ENCODE assay signal across 7 mouse cellular contexts in genomic region chr10:81137252-81138130, GRCm38 (mm10). TPM values are rescaled to one million over a fixed set of nuclear protein-coding genes. Genes with fewer than 3 reads are reported as not detected.
A peak's percentile ranks its signal among the peaks of the same experiment; 100 is the strongest.
DNase-seq lines count a peak whose midpoint lies in the region; ATAC-seq lines count a peak whose summit lies in the region.

No protein-coding gene starts in this region.

- H3K36me3 ChIP-seq in embryonic facial prominence, embryonic 11.5 days (replicated peaks; ENCODE audit: control insufficient read depth, insufficient read depth, low read depth, low read length): no peaks in the 10 kb centered on the region
- no peaks in the 10 kb centered on the region for H3K36me3 ChIP-seq in limb, embryonic 11.5 days (ENCODE audit: control insufficient read depth, insufficient read depth, low read length)
- no peaks in the 10 kb centered on the region for H3K36me3 ChIP-seq in midbrain, embryonic 14.5 days (ENCODE audit: control insufficient read depth, insufficient read depth, low read length)

- H3K9ac ChIP-seq in embryonic facial prominence, embryonic 11.5 days (replicated peaks; ENCODE audit: low read length): peak overlapping the region; percentile 90
- peak overlapping the region; percentile 82 for H3K9ac ChIP-seq in limb, embryonic 11.5 days (ENCODE audit: low read length)
- peak overlapping the region; percentile 81 for H3K9ac ChIP-seq in midbrain, embryonic 14.5 days (replicated peaks; ENCODE audit: low read length)

- H3K27ac ChIP-seq in embryonic facial prominence, embryonic 11.5 days (replicated peaks; ENCODE audit: low read depth, low read length): peak overlapping the region; percentile 81
- peak overlapping the region; percentile 84 for H3K27ac ChIP-seq in limb, embryonic 11.5 days (replicated peaks; ENCODE audit: low read depth, low read length)
- peak overlapping the region; percentile 89 for H3K27ac ChIP-seq in midbrain, embryonic 14.5 days (replicated peaks; ENCODE audit: low read depth, low read length)

- DNase-seq in adrenal gland, postnatal 14 days: peak; percentile 100
- DNase-seq in embryonic facial prominence, embryonic 11.5 days (ENCODE audit: low spot score): peak; percentile 98
- DNase-seq in heart, adult 11 months: peak; percentile 100
- peak; percentile 99 for DNase-seq in kidney, adult 18-20 months
- DNase-seq in limb, embryonic 11.5 days (ENCODE audit: low spot score): peak; percentile 100
- DNase-seq in midbrain, embryonic 14.5 days: peak; percentile 98
- DNase-seq in spleen, adult 18-20 months: peak; percentile 99

- under 1% methylated on average over 56 of the region's 89 CpGs for WGBS in embryonic facial prominence, embryonic 11.5 days
- under 1% methylated on average over 72 of the region's 89 CpGs for WGBS in limb, embryonic 11.5 days
- WGBS in midbrain, embryonic 14.5 days: under 1% methylated on average over 71 of the region's 89 CpGs

- peak overlapping the region; percentile 91 for H3K4me2 ChIP-seq in embryonic facial prominence, embryonic 11.5 days (ENCODE audit: low read depth, low read length)
- H3K4me2 ChIP-seq in limb, embryonic 11.5 days (ENCODE audit: low read depth, severe bottlenecking): peak overlapping the region; percentile 99
- peak overlapping the region; percentile 98 for H3K4me2 ChIP-seq in midbrain, embryonic 14.5 days (ENCODE audit: low read length)

- H3K27me3 ChIP-seq in embryonic facial prominence, embryonic 11.5 days (ENCODE audit: control insufficient read depth, insufficient read depth, low read length): peaks cover 13% of the 10 kb centered on the region
- peaks cover 19% of the 10 kb centered on the region for H3K27me3 ChIP-seq in limb, embryonic 11.5 days (ENCODE audit: control insufficient read depth, insufficient read depth, low read length)
- H3K27me3 ChIP-seq in midbrain, embryonic 14.5 days (ENCODE audit: control insufficient read depth, insufficient read depth, low read length): peaks cover 34% of the 10 kb centered on the region

- no peaks in the 10 kb centered on the region for H3K9me3 ChIP-seq in embryonic facial prominence, embryonic 11.5 days (replicated peaks; ENCODE audit: control insufficient read depth, low read length)
- no peaks in the 10 kb centered on the region for H3K9me3 ChIP-seq in limb, embryonic 11.5 days (ENCODE audit: control insufficient read depth, low read length)
- H3K9me3 ChIP-seq in midbrain, embryonic 14.5 days (ENCODE audit: control insufficient read depth, low read length): no peaks in the 10 kb centered on the region

- H3K4me1 ChIP-seq in embryonic facial prominence, embryonic 11.5 days (ENCODE audit: control insufficient read depth, insufficient read depth, low read length): peaks cover 18% of the 10 kb centered on the region
- H3K4me1 ChIP-seq in limb, embryonic 11.5 days (ENCODE audit: control insufficient read depth, insufficient read depth, low read length): peaks cover 28% of the 10 kb centered on the region
- H3K4me1 ChIP-seq in midbrain, embryonic 14.5 days (ENCODE audit: control insufficient read depth, insufficient read depth, low read length): peaks cover 30% of the 10 kb centered on the region

- peak overlapping the region; percentile 82 for H3K4me3 ChIP-seq in embryonic facial prominence, embryonic 11.5 days (ENCODE audit: low read depth, low read length)
- peak overlapping the region; percentile 82 for H3K4me3 ChIP-seq in limb, embryonic 11.5 days (ENCODE audit: low read depth, low read length)
- H3K4me3 ChIP-seq in midbrain, embryonic 14.5 days (replicated peaks; ENCODE audit: low read depth, low read length): peak overlapping the region; percentile 78

- ATAC-seq in embryonic facial prominence, embryonic 11.5 days (replicated peaks; ENCODE audit: insufficient number of reproducible peaks, low FRiP score, low TSS enrichment, low read depth): peak; percentile 82
- ATAC-seq in limb, embryonic 11.5 days (ENCODE audit: insufficient number of reproducible peaks, low FRiP score, low TSS enrichment, low read depth): peak; percentile 90
- peak; percentile 93 for ATAC-seq in midbrain, embryonic 14.5 days (ENCODE audit: low FRiP score, low TSS enrichment)

RNA-seq across cellular contexts. Expression of gene Zbtb7a, which starts 2.5 kb away (rescaled TPM):
- 66.9 and 73.8 TPM in 2 replicates for total RNA-seq in adrenal gland, postnatal 14 days (2021)
- polyA plus RNA-seq in embryonic facial prominence, embryonic 11.5 days (2014; fragmentation: Nextera tagmentation; extraction: Ambion mirVana): 4.9 and 5.5 TPM in 2 replicates
- 6.7 and 8.4 TPM in 2 replicates for polyA plus RNA-seq in limb, embryonic 11.5 days (2014; fragmentation: Nextera tagmentation; extraction: Ambion mirVana)
- polyA plus RNA-seq in midbrain, embryonic 14.5 days (2014; fragmentation: Nextera tagmentation; extraction: Ambion mirVana): 8.1 and 12.4 TPM in 2 replicates

RNA-seq across cellular contexts. Expression of gene Pias4, which starts 30.2 kb away (rescaled TPM):
- total RNA-seq in adrenal gland, postnatal 14 days (2021): 27.3 and 28.3 TPM in 2 replicates
- 36.1 and 46.5 TPM in 2 replicates for polyA plus RNA-seq in embryonic facial prominence, embryonic 11.5 days (2014; fragmentation: Nextera tagmentation; extraction: Ambion mirVana)
- 53.3 and 56.9 TPM in 2 replicates for polyA plus RNA-seq in limb, embryonic 11.5 days (2014; fragmentation: Nextera tagmentation; extraction: Ambion mirVana)
- polyA plus RNA-seq in midbrain, embryonic 14.5 days (2014; fragmentation: Nextera tagmentation; extraction: Ambion mirVana): 49.2 and 55.7 TPM in 2 replicates

RNA-seq across cellular contexts. Expression of gene Map2k2, which starts 31.8 kb away (rescaled TPM):
- 161 and 163 TPM in 2 replicates for total RNA-seq in adrenal gland, postnatal 14 days (2021)
- 191 and 192 TPM in 2 replicates for polyA plus RNA-seq in embryonic facial prominence, embryonic 11.5 days (2014; fragmentation: Nextera tagmentation; extraction: Ambion mirVana)
- polyA plus RNA-seq in limb, embryonic 11.5 days (2014; fragmentation: Nextera tagmentation; extraction: Ambion mirVana): 230 and 239 TPM in 2 replicates
- polyA plus RNA-seq in midbrain, embryonic 14.5 days (2014; fragmentation: Nextera tagmentation; extraction: Ambion mirVana): 236 and 240 TPM in 2 replicates

RNA-seq across cellular contexts. Expression of gene Creb3l3, which starts 38.8 kb away (rescaled TPM):
- total RNA-seq in adrenal gland, postnatal 14 days (2021): 2.5 and 26.5 TPM in 2 replicates
- 0.08 TPM in 2 replicates for polyA plus RNA-seq in embryonic facial prominence, embryonic 11.5 days (2014; fragmentation: Nextera tagmentation; extraction: Ambion mirVana)
- polyA plus RNA-seq in limb, embryonic 11.5 days (2014; fragmentation: Nextera tagmentation; extraction: Ambion mirVana): 0.27 and 0.28 TPM in 2 replicates
- polyA plus RNA-seq in midbrain, embryonic 14.5 days (2014; fragmentation: Nextera tagmentation; extraction: Ambion mirVana): 0.09 and 0.31 TPM in 2 replicates

RNA-seq across cellular contexts. Expression of gene Eef2, which starts 38.9 kb away (rescaled TPM):
- total RNA-seq in adrenal gland, postnatal 14 days (2021): 1,390 and 1,511 TPM in 2 replicates
- 417 and 424 TPM in 2 replicates for polyA plus RNA-seq in embryonic facial prominence, embryonic 11.5 days (2014; fragmentation: Nextera tagmentation; extraction: Ambion mirVana)
- 428 TPM in 2 replicates for polyA plus RNA-seq in limb, embryonic 11.5 days (2014; fragmentation: Nextera tagmentation; extraction: Ambion mirVana)
- polyA plus RNA-seq in midbrain, embryonic 14.5 days (2014; fragmentation: Nextera tagmentation; extraction: Ambion mirVana): 479 and 528 TPM in 2 replicates

Comparison
In these comparisons a context has a peak if more than half of its experiments do, and no peak if none do; other contexts are left out.
1. Peak in every context shown above with its lines: DNase-seq, ATAC-seq, H3K4me3 ChIP-seq and H3K27ac ChIP-seq.